Mouse (Mus musculus): ENCODE measurements around the gene Hist1h2ah. TPM values are rescaled to one million over a fixed set of nuclear protein-coding genes. Genes with fewer than 3 reads are reported as not detected.
A peak's percentile ranks its signal among the peaks of the same experiment; 100 is the strongest.

Hist1h2ah gene
- polyA plus RNA-seq, 1 experiment from 2014 or later, result 8.0 TPM

DNA sequence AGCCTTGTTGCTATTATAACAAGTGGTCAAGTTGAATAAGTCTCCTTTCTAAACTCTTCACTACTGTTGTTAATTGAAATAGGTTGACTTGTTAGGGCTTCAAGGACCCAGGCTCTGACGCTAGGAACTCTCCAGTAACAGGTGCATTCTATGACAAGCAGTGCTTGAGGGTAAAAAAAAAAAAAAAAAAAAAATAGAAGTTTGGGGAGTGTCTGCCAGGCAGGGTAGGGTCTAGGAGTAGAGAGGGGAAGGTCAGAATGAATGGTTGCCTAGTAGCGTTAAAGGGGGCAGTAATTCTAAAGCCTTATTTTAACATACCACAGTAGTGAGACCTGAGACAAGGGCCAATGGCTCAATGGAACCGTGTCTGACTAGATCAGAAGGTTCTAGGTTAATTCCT, 37.0 kb downstream of the Hist1h2ah start:
- Histone ChIP-seq H3K27ac (replicated peaks) (no peak overlapping the region), H3K27me3 (replicated peaks; ENCODE audit: low read depth, poor library complexity, severe bottlenecking) (peaks cover 82% of the 10 kb centered on the region), H3K4me3 (no peak overlapping the region), H3K36me3 (replicated peaks) (no peaks in the 10 kb centered on the region), H3K9me3 (no peaks in the 10 kb centered on the region), H3K4me1 (peaks cover 35% of the 10 kb centered on the region)
- WGBS, result 22% methylated on average over 3 of the region's 3 CpGs
- no peak for DNase-seq (ENCODE audit: low spot score)

GRCm38 (mm10) chr13:21997821-21998220, 37.5 kb downstream of the Hist1h2ah start:
- no peak for DNase-seq (ENCODE audit: low spot score)
- WGBS, result 8% methylated on average over 4 of the region's 4 CpGs
- H3K4me1 ChIP-seq, result peaks cover 35% of the 10 kb centered on the region
- H3K27ac ChIP-seq (replicated peaks), result no peak overlapping the region
- peaks cover 76% of the 10 kb centered on the region for H3K27me3 ChIP-seq (replicated peaks; ENCODE audit: low read depth, poor library complexity, severe bottlenecking)
- H3K9me3 ChIP-seq, result no peaks in the 10 kb centered on the region
- no peaks in the 10 kb centered on the region for H3K36me3 ChIP-seq (replicated peaks)
- H3K4me3 ChIP-seq, result peak overlapping the region; percentile 59

DNA sequence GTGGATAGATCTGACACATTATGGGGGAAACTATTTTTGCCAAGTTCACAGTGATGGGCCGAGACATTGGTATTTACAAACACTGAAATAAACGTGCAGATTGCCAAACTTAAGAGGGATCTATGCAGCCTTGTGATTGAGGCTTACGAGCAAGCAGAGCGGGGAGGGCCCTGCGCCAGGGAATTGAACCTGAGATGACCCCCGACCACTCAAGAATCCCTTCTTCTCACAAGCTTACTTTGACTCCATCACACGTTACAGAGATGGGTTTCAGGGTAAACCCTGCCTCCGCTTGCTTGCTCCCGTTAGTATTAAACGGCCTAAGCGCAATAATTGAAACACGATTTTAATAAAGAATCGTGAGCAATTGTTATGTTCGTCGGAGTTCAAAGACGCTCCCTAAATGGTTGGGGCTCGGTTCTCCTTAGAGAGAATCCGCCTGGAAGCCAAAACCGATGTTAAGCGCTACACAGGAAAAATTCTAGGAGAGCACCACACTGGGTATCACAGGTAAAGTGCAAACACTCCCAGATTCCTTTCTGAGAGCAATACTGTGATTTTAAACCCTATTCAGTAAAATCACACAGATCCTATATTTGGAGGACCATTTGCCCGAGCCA, 38.1 kb downstream of the Hist1h2ah start:
- Histone ChIP-seq H3K36me3 (replicated peaks) (no peaks in the 10 kb centered on the region), H3K27ac (replicated peaks) (no peak overlapping the region), H3K27me3 (replicated peaks; ENCODE audit: low read depth, poor library complexity, severe bottlenecking) (peaks cover 71% of the 10 kb centered on the region), H3K4me1 (peaks cover 35% of the 10 kb centered on the region), H3K4me3 (peak overlapping the region; percentile 59), H3K9me3 (no peaks in the 10 kb centered on the region)
- under 1% methylated on average over 21 of the region's 21 CpGs for WGBS
- DNase-seq (ENCODE audit: low spot score), result peak; percentile 30

DNA sequence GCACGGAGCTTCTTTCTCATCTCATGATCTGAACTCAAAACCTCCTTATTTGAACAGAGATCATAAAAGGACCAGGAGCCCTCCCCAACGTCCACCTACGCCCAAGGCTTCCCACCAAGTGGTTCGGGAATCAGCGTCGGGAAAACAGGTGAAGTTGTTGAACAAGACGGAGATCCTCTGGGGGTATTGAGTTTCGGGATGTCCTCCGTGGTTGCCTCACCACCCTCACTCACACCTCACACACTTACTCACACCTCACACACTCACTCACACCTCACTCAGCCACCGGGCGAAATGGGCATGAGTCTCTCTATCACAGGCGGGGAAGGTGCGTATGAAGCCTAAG, 38.6 kb downstream of the Hist1h2ah start:
- Histone ChIP-seq H3K27me3 (replicated peaks; ENCODE audit: low read depth, poor library complexity, severe bottlenecking) (peaks cover 66% of the 10 kb centered on the region), H3K4me1 (peaks cover 35% of the 10 kb centered on the region), H3K36me3 (replicated peaks) (no peaks in the 10 kb centered on the region), H3K27ac (replicated peaks) (no peak overlapping the region), H3K4me3 (peak overlapping the region; percentile 59), H3K9me3 (no peaks in the 10 kb centered on the region)
- WGBS, result under 1% methylated on average over 13 of the region's 13 CpGs
- peak; percentile 39 for DNase-seq (ENCODE audit: low spot score)

DNA sequence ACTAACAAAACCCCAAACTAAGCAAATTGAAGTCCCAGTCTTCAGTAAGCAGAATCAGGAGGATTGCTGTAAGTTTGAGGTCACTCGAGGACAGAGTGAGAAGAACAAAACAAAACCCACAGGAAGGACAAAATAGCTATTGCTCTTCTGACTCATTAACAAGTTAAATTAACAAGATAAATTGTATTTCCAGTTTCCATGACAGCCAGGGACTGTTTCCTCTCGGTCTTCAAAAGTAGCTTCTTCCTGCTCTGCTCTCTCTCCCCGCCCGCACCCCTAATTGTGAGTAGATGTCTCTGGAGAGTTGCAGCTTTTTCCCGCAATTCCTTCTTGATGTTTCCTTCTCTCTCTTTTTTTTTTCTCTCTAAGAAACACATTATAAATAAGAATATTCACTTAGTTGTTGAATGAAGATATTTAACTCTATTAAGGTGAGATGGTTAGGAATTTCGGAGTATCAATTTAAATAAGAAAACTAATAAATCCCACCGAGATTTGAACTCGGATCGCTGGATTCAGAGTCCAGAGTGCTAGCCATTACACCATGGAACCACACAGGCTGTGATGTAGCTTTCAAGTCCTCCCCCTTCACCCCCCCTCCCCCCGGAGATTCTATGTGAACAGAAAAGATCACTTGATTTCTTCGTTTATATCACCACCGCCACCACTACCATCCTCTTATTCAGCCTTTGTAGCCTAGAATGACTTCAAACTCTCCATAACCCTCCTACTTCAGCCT, 39.1 kb downstream of the Hist1h2ah start:
- H3K4me1 ChIP-seq, result peaks cover 35% of the 10 kb centered on the region
- WGBS, result 3% methylated on average over 12 of the region's 12 CpGs
- peak overlapping the region; percentile 59 for H3K4me3 ChIP-seq
- H3K27me3 ChIP-seq (replicated peaks; ENCODE audit: low read depth, poor library complexity, severe bottlenecking), result peaks cover 61% of the 10 kb centered on the region
- H3K36me3 ChIP-seq (replicated peaks), result no peaks in the 10 kb centered on the region
- H3K27ac ChIP-seq (replicated peaks), result no peak overlapping the region
- DNase-seq (ENCODE audit: low spot score), result peak; percentile 81
- 0 out of 2 replicates have a peak, but pooled peaks cover under 1% of the 10 kb centered on the region for H3K9me3 ChIP-seq

GRCm38 (mm10) chr13:21995331-21995914, 39.9 kb downstream of the Hist1h2ah start:
- H3K27me3 ChIP-seq (replicated peaks; ENCODE audit: low read depth, poor library complexity, severe bottlenecking), result peaks cover 57% of the 10 kb centered on the region
- under 1% methylated on average over 21 of the region's 21 CpGs for WGBS
- 0 out of 2 replicates have a peak, but pooled peaks cover 3% of the 10 kb centered on the region for H3K9me3 ChIP-seq
- H3K27ac ChIP-seq (replicated peaks), result no peak overlapping the region
- H3K36me3 ChIP-seq (replicated peaks), result no peaks in the 10 kb centered on the region
- DNase-seq (ENCODE audit: low spot score), result peak; percentile 71
- peaks cover 35% of the 10 kb centered on the region for H3K4me1 ChIP-seq
- H3K4me3 ChIP-seq, result peak overlapping the region; percentile 59

GRCm38 (mm10) chr13:21994896-21995295, 40.5 kb downstream of the Hist1h2ah start:
- Histone ChIP-seq H3K4me3 (peak overlapping the region; percentile 59), H3K27me3 (replicated peaks; ENCODE audit: low read depth, poor library complexity, severe bottlenecking) (peaks cover 52% of the 10 kb centered on the region), H3K9me3 (0 out of 2 replicates have a peak, but pooled peaks cover 3% of the 10 kb centered on the region), H3K4me1 (peaks cover 35% of the 10 kb centered on the region), H3K36me3 (replicated peaks) (no peaks in the 10 kb centered on the region), H3K27ac (replicated peaks) (no peak overlapping the region)
- WGBS, result 3% methylated on average over 8 of the region's 8 CpGs
- no peak for DNase-seq (ENCODE audit: low spot score)

GRCm38 (mm10) chr13:21993957-21994738, 41.2 kb downstream of the Hist1h2ah start:
- Histone ChIP-seq H3K4me1 (peaks cover 35% of the 10 kb centered on the region), H3K36me3 (replicated peaks) (no peaks in the 10 kb centered on the region), H3K27ac (replicated peaks) (no peak overlapping the region), H3K9me3 (0 out of 2 replicates have a peak, but pooled peaks cover 3% of the 10 kb centered on the region), H3K4me3 (peak overlapping the region; percentile 59), H3K27me3 (replicated peaks; ENCODE audit: low read depth, poor library complexity, severe bottlenecking) (peaks cover 44% of the 10 kb centered on the region)
- peak; percentile 79 for DNase-seq (ENCODE audit: low spot score)
- under 1% methylated on average over 22 of the region's 22 CpGs for WGBS

DNA sequence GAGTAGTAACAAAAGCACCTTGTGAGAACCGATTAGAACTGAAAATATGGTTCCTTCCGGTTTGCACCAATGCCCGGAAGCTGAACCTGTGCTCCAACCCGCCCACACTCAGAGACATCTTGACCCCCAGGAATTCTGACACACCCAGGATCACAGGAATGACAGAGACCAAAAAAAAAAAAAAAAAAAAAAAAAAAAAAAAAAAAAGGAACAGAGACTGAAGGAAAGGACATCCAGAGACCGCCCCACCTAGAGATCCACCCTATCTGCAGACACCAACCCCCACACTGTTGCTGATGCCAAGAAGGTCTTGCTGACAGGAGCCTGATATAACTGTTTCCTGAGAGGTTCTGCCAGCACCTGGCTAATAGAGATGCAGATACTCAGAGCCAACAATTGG, 42.8 kb downstream of the Hist1h2ah start:
- Histone ChIP-seq H3K9me3 (0 out of 2 replicates have a peak, but pooled peaks cover 3% of the 10 kb centered on the region), H3K4me1 (peaks cover 31% of the 10 kb centered on the region), H3K36me3 (replicated peaks) (no peaks in the 10 kb centered on the region), H3K27me3 (replicated peaks; ENCODE audit: low read depth, poor library complexity, severe bottlenecking) (peaks cover 30% of the 10 kb centered on the region), H3K27ac (replicated peaks) (no peak overlapping the region), H3K4me3 (no peak overlapping the region)
- WGBS, result 80% methylated on average over 5 of the region's 5 CpGs
- DNase-seq (ENCODE audit: low spot score), result no peak

Small RNAs within 50 kb of the gene (microRNA-seq; reads per million reads assigned to microRNA genes)
- not detected for gene Gm26300
- gene Gm44390, result not detected
- gene Gm44486, result not detected

Other genes with a start within 250 kb of the Hist1h2ah start
- gene Hist1h2an, start 248.3 kb downstream of the Hist1h2ah start, polyA plus RNA-seq (2016; fragmentation: Nextera tagmentation; extraction: Ambion mirVana), result 10.9 and 18.0 TPM in 2 replicates
- 3.1 and 3.2 TPM in 2 replicates for gene Hist1h2bp, start 248.1 kb downstream of the Hist1h2ah start, polyA plus RNA-seq (2016; fragmentation: Nextera tagmentation; extraction: Ambion mirVana)
- 21.7 and 23.9 TPM in 2 replicates for gene Hist1h2bq, start 225.4 kb downstream of the Hist1h2ah start, polyA plus RNA-seq (2016; fragmentation: Nextera tagmentation; extraction: Ambion mirVana)
- not detected in 2 replicates for gene Hist1h2ao, start 225.1 kb downstream of the Hist1h2ah start, polyA plus RNA-seq (2016; fragmentation: Nextera tagmentation; extraction: Ambion mirVana)
- not detected in 2 replicates for gene Hist1h4m, start 223.8 kb downstream of the Hist1h2ah start, polyA plus RNA-seq (2016; fragmentation: Nextera tagmentation; extraction: Ambion mirVana)
- gene Hist1h4n, start 203.4 kb downstream of the Hist1h2ah start, polyA plus RNA-seq (2016; fragmentation: Nextera tagmentation; extraction: Ambion mirVana), result 9.3 and 10.5 TPM in 2 replicates
- 6,093 and 6,114 TPM in 2 replicates for gene Hist1h2ap, start 202.1 kb downstream of the Hist1h2ah start, polyA plus RNA-seq (2016; fragmentation: Nextera tagmentation; extraction: Ambion mirVana)
- gene Hist1h2br, start 201.8 kb downstream of the Hist1h2ah start, polyA plus RNA-seq (2016; fragmentation: Nextera tagmentation; extraction: Ambion mirVana), result 21.7 and 24.2 TPM in 2 replicates
- gene Zfp184, start 90.5 kb downstream of the Hist1h2ah start, polyA plus RNA-seq (2016; fragmentation: Nextera tagmentation; extraction: Ambion mirVana), result 23.1 and 24.9 TPM in 2 replicates
- 0.06 TPM in 1 of 2 replicates, not detected in the other for gene Pom121l2, start 54.4 kb downstream of the Hist1h2ah start, polyA plus RNA-seq (2016; fragmentation: Nextera tagmentation; extraction: Ambion mirVana)
- 0.13 and 0.54 TPM in 2 replicates for gene Prss16, start 25.8 kb downstream of the Hist1h2ah start, polyA plus RNA-seq (2016; fragmentation: Nextera tagmentation; extraction: Ambion mirVana)
- gene Hist1h2bk, start 302 bp upstream of the Hist1h2ah start, polyA plus RNA-seq (2016; fragmentation: Nextera tagmentation; extraction: Ambion mirVana), result 8.5 and 10.0 TPM in 2 replicates
- 37.1 and 38.7 TPM in 2 replicates for gene Hist1h4i, start 5.8 kb upstream of the Hist1h2ah start, polyA plus RNA-seq (2016; fragmentation: Nextera tagmentation; extraction: Ambion mirVana)
- 75.8 and 77.8 TPM in 2 replicates for gene Hist1h2ag, start 7.4 kb upstream of the Hist1h2ah start, polyA plus RNA-seq (2016; fragmentation: Nextera tagmentation; extraction: Ambion mirVana)
- gene Hist1h2bj, start 7.6 kb upstream of the Hist1h2ah start, polyA plus RNA-seq (2016; fragmentation: Nextera tagmentation; extraction: Ambion mirVana), result 12.4 and 15.1 TPM in 2 replicates
- not detected in 2 replicates for gene Vmn1r188, start 48.9 kb upstream of the Hist1h2ah start, polyA plus RNA-seq (2016; fragmentation: Nextera tagmentation; extraction: Ambion mirVana)
- gene Vmn1r189, start 70.3 kb upstream of the Hist1h2ah start, polyA plus RNA-seq (2016; fragmentation: Nextera tagmentation; extraction: Ambion mirVana), result not detected in 2 replicates
- not detected in 2 replicates for gene Vmn1r191, start 148.4 kb upstream of the Hist1h2ah start, polyA plus RNA-seq (2016; fragmentation: Nextera tagmentation; extraction: Ambion mirVana)
- not detected in 2 replicates for gene Vmn1r192, start 155.6 kb upstream of the Hist1h2ah start, polyA plus RNA-seq (2016; fragmentation: Nextera tagmentation; extraction: Ambion mirVana)
- gene Vmn1r193, start 187.6 kb upstream of the Hist1h2ah start, polyA plus RNA-seq (2016; fragmentation: Nextera tagmentation; extraction: Ambion mirVana), result not detected in 2 replicates
- not detected in 2 replicates for gene Vmn1r194, start 208.6 kb upstream of the Hist1h2ah start, polyA plus RNA-seq (2016; fragmentation: Nextera tagmentation; extraction: Ambion mirVana)
- not detected in 2 replicates for gene Vmn1r195, start 235.0 kb upstream of the Hist1h2ah start, polyA plus RNA-seq (2016; fragmentation: Nextera tagmentation; extraction: Ambion mirVana)

Measured in embryonic facial prominence, embryonic 10.5 days (tissue).